Mouse (Mus musculus) ES-E14 (cell line): Measurements from ENCODE around the gene Acp2. TPM values are rescaled to one million over a fixed set of nuclear protein-coding genes. Genes with fewer than 3 reads are reported as not detected.

Source experiments
- DNase-seq: peaks from one replicate; pipeline ENCODE4 v3.0.0-alpha.2; 2013; ENCODE audit warnings: low read depth, low spot score
- H3K27ac ChIP-seq: 2 replicates; pipeline ENCODE4 v1.5.1; 2012; ENCODE audit warnings: low read depth, mild to moderate bottlenecking, low read length, moderate library complexity, mixed read lengths; ENCODE audit not compliant: poor library complexity, insufficient read depth, severe bottlenecking
- H3K36me3 ChIP-seq: 2 replicates; pipeline ENCODE4 v1.6.1; 2012; ENCODE audit warnings: mild to moderate bottlenecking, low read length, moderate library complexity, mixed read lengths; ENCODE audit not compliant: control insufficient read depth, poor library complexity, insufficient read depth, severe bottlenecking
- H3K4me1 ChIP-seq, 2 experiments: fragments of 150-350 bp in 1 of 2; sonication (generic) in 1 of 2; 2 replicates each; pipeline ENCODE4 v1.6.1; 2012; ENCODE audit warnings: low read length in 2 of 2, mild to moderate bottlenecking in 1 of 2, mixed read lengths in 1 of 2; ENCODE audit not compliant: control insufficient read depth in 2 of 2, insufficient read depth in 2 of 2, poor library complexity in 1 of 2
- H3K4me3 ChIP-seq, 2 experiments: fragments of 150-350 bp in 1 of 2; sonication (generic) in 1 of 2; 2 replicates each; pipeline ENCODE4 v1.5.1; 2012; ENCODE audit warnings: low read length in 2 of 2, low read depth in 1 of 2, mild to moderate bottlenecking in 1 of 2, mixed read lengths in 1 of 2; ENCODE audit not compliant: insufficient read depth in 1 of 2, poor library complexity in 1 of 2, severe bottlenecking in 1 of 2
- H3K9ac ChIP-seq: 2 replicates; pipeline ENCODE4 v1.6.1; 2012; ENCODE audit warnings: low read depth, mild to moderate bottlenecking, low read length, mixed read lengths; ENCODE audit not compliant: poor library complexity, insufficient read depth, severe bottlenecking
- H3K9me3 ChIP-seq: fragments of 150-350 bp; sonication (generic); 2 replicates; pipeline ENCODE4 v1.6.1; 2012; ENCODE audit warnings: low read depth, mild to moderate bottlenecking, low read length; ENCODE audit not compliant: control insufficient read depth, insufficient read depth
- CHD2 ChIP-seq: IDR thresholded peaks from 2 replicates; pipeline ENCODE4 v1.6.1; 2014; ENCODE audit warnings: mild to moderate bottlenecking, low read depth, low read length, inconsistent platforms
- HCFC1 ChIP-seq: IDR thresholded peaks from 2 replicates; pipeline ENCODE4 v1.6.1; 2012; ENCODE audit warnings: low read length, inconsistent platforms, borderline replicate concordance; ENCODE audit not compliant: insufficient read depth
- MAFK ChIP-seq: IDR thresholded peaks from 2 replicates; pipeline ENCODE4 v1.6.1; 2014; ENCODE audit warnings: mild to moderate bottlenecking, low read depth, low read length, inconsistent platforms; ENCODE audit not compliant: insufficient read depth
- ZC3H11A ChIP-seq: IDR thresholded peaks from 2 replicates; pipeline ENCODE4 v1.6.1; 2012; ENCODE audit warnings: low read depth, mild to moderate bottlenecking, inconsistent platforms, low read length, borderline replicate concordance
- ZNF384 ChIP-seq: IDR thresholded peaks from 2 replicates; pipeline ENCODE4 v1.6.1; 2012; ENCODE audit warnings: low read depth, low read length, inconsistent platforms
- in situ Hi-C, 2 experiments: fragments of 600-800 bp; cut with MboI; formaldehyde crosslinking; loops; one replicate each; pipeline ENCODE4 v1.15.1; 2025; ENCODE audit warnings: low sequenced_read_pairs in 2 of 2, inconsistent platforms in 1 of 2; ENCODE audit not compliant: unreplicated experiment in 2 of 2
- total RNA-seq: library from RNA; depleted of rRNA; stranded (reverse); fragments of 300-350 nt; gene quantifications from 2 replicates; pipeline ENCODE4 v1.2.3, GENCODE M21; 2012

The Acp2 gene
- total RNA-seq, 1 experiment: 12.9 TPM

GRCm38 (mm10) chr2:91190501-91190900 lies 12.2 kb upstream of the Acp2 start:
- TF ChIP-seq CHD2 (no peak), MAFK (no peak), ZC3H11A (no peak), HCFC1 (no peak), ZNF384 (no peak)
- in situ Hi-C loops: no loop called here
- Histone ChIP-seq H3K9me3 (no peaks in the 10 kb centered on the region), H3K27ac (no peak overlapping the region), H3K36me3 (no peaks in the 10 kb centered on the region), H3K4me3 (no peak overlapping the region), H3K4me1 (peaks cover 0 to 1% of the 10 kb centered on the region in 2 experiments; a peak in 1 of 4 replicates), H3K9ac (no peak overlapping the region)
- no peak for DNase-seq

- H3K36me3 ChIP-seq: no peaks in the 10 kb centered on the region
- peaks cover 0 to 1% of the 10 kb centered on the region in 2 experiments; a peak in 1 of 4 replicates for H3K4me1 ChIP-seq
- TF ChIP-seq HCFC1: no peak
- TF ChIP-seq ZNF384: no peak
- peak; percentile 22; the same call in 1 of the 2 replicates for TF ChIP-seq ZC3H11A
- H3K27ac ChIP-seq: no peak overlapping the region
- peak; percentile 29 for DNase-seq
- H3K4me3 ChIP-seq: peak overlapping the region; percentile 54 to 57
- peak overlapping the region; percentile 54 for H3K9ac ChIP-seq
- in situ Hi-C loops: no loop called here
- no peaks in the 10 kb centered on the region for H3K9me3 ChIP-seq
These were observed 7.9 kb upstream of the Acp2 start for GRCm38 (mm10) chr2:91194624-91195332.

DNA sequence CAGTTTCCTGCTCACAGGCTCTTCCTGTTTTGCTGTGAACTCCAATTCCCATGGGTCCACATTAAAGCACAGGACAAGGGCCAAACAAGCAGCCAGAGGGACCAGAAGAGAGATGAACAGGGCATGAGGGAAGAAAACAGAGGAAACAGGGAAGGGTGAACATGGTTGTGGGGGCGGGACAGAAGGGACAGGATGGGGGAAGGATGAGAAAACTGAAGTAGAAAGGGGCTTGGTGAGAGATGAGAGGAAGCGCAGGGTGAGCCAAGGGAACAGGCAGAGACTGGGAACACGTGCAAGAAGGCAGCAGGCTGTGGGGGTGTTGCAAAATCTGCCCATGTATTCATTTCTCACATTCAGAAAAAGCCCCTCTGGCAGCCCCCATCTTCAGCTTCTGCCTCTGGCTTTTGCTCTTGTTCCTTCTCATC lies 6.1 kb upstream of the Acp2 start:
- Histone ChIP-seq H3K9me3 (no peaks in the 10 kb centered on the region), H3K4me3 (no peak overlapping the region), H3K27ac (no peak overlapping the region), H3K9ac (no peak overlapping the region), H3K36me3 (no peaks in the 10 kb centered on the region), H3K4me1 (peaks cover 0 to 1% of the 10 kb centered on the region in 2 experiments; a peak in 1 of 4 replicates)
- DNase-seq: no peak
- in situ Hi-C loops: no loop called here
- TF ChIP-seq CHD2: no peak
- TF ChIP-seq ZC3H11A: no peak
- no peak for TF ChIP-seq ZNF384
- no peak for TF ChIP-seq MAFK
- TF ChIP-seq HCFC1: no peak

DNA sequence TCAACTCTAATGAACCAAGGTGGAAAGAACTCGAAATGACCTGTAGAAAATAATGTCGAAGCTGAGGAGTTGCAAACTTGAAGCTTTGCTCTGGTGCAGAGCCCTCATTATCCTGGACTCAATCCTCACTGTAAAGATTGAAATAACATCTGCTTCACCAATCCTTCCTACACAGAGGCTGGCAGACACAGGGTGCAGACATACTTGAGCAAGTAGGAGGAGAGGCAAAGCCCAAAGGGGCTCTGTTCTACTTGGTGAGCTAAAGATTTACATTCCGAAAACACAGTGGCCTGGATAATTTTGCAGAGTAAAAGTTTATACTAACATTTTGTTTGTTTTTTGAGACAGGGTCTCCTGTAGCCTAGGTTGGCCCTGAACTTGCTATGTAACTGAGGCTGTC lies 3.8 kb upstream of the Acp2 start:
- DNase-seq: no peak
- H3K9ac ChIP-seq: no peak overlapping the region
- no peak for TF ChIP-seq ZNF384
- no peak for TF ChIP-seq CHD2
- TF ChIP-seq MAFK: no peak
- TF ChIP-seq HCFC1: no peak
- no peak for TF ChIP-seq ZC3H11A
- no peak overlapping the region for H3K4me3 ChIP-seq
- peaks cover 0 to 1% of the 10 kb centered on the region in 2 experiments; a peak in 1 of 4 replicates for H3K4me1 ChIP-seq
- no peaks in the 10 kb centered on the region for H3K36me3 ChIP-seq
- in situ Hi-C loops: no loop called here
- no peak overlapping the region for H3K27ac ChIP-seq
- H3K9me3 ChIP-seq: no peaks in the 10 kb centered on the region
